Mouse (Mus musculus) MEL (cell line): Measurements from ENCODE around the gene Vwce. TPM values are rescaled to one million over a fixed set of nuclear protein-coding genes. Genes with fewer than 3 reads are reported as not detected.

Experiments
- DNase-seq: peaks from one replicate; pipeline ENCODE4 v3.0.0; 2011; ENCODE audit warnings: low read depth, low spot score
- H3K27ac ChIP-seq: 2 replicates; pipeline ENCODE4 v1.5.1; 2012; ENCODE audit warnings: low read depth, mild to moderate bottlenecking, control low read depth, low read length, moderate library complexity; ENCODE audit not compliant: control insufficient read depth
- H3K27me3 ChIP-seq, 2 experiments: fragments of 150-350 bp in 1 of 2; sonication (generic) in 1 of 2; 2 replicates each; pipeline ENCODE4 v1.6.1; 2012; ENCODE audit warnings: low read length in 2 of 2, mild to moderate bottlenecking in 2 of 2, improper control_type of control experiment in 1 of 2, moderate library complexity in 1 of 2; ENCODE audit not compliant: insufficient read depth in 2 of 2, control insufficient read depth in 1 of 2
- H3K36me3 ChIP-seq, 2 experiments: 2 replicates each; pipeline ENCODE4 v1.6.1; 2012 to 2014; ENCODE audit warnings: low read length in 2 of 2, improper control_type of control experiment in 1 of 2, inconsistent platforms in 1 of 2, mild to moderate bottlenecking in 1 of 2; ENCODE audit not compliant: insufficient read depth in 2 of 2, control insufficient read depth in 1 of 2
- H3K4me1 ChIP-seq, 2 experiments: fragments of 150-350 bp in 1 of 2; sonication (generic) in 1 of 2; 2 replicates each; pipeline ENCODE4 v1.6.1; 2012; ENCODE audit warnings: low read length in 2 of 2, improper control_type of control experiment in 1 of 2, mild to moderate bottlenecking in 1 of 2; ENCODE audit not compliant: insufficient read depth in 2 of 2, control insufficient read depth in 1 of 2
- H3K4me3 ChIP-seq, 2 experiments: fragments of 150-350 bp in 1 of 2; sonication (generic) in 1 of 2; 2 replicates each; pipeline ENCODE4 v1.5.1; 2012; ENCODE audit warnings: low read depth in 2 of 2, low read length in 2 of 2, mild to moderate bottlenecking in 2 of 2, moderate library complexity in 2 of 2, control low read depth in 1 of 2, improper control_type of control experiment in 1 of 2; ENCODE audit not compliant: control insufficient read depth in 1 of 2, insufficient read depth in 1 of 2
- H3K79me2 ChIP-seq: 2 replicates; pipeline ENCODE4 v1.6.1; 2012; ENCODE audit warnings: mild to moderate bottlenecking, low read length, moderate library complexity; ENCODE audit not compliant: control insufficient read depth, poor library complexity, insufficient read depth
- H3K9ac ChIP-seq: 2 replicates; pipeline ENCODE4 v1.6.1; 2012; ENCODE audit warnings: low read depth, mild to moderate bottlenecking, control low read depth, low read length, moderate library complexity; ENCODE audit not compliant: control insufficient read depth, poor library complexity, severe bottlenecking
- H3K9me3 ChIP-seq: fragments of 150-350 bp; sonication (generic); replicated peaks from 2 replicates; pipeline ENCODE4 v1.6.1; 2012; ENCODE audit warnings: mild to moderate bottlenecking, low read length, improper control_type of control experiment, moderate library complexity; ENCODE audit not compliant: insufficient read depth
- CHD1 ChIP-seq: IDR thresholded peaks from 2 replicates; pipeline ENCODE4 v1.6.1; 2012; ENCODE audit warnings: low read depth, mild to moderate bottlenecking, inconsistent platforms, low read length, improper control_type of control experiment
- CHD2 ChIP-seq: IDR thresholded peaks from 2 replicates; pipeline ENCODE4 v1.6.1; 2011; ENCODE audit warnings: low read length, improper control_type of control experiment
- E2F4 ChIP-seq: IDR thresholded peaks from 2 replicates; pipeline ENCODE4 v1.6.1; 2011; ENCODE audit warnings: low read depth, low read length, improper control_type of control experiment, borderline replicate concordance
- ELF1 ChIP-seq: IDR thresholded peaks from 2 replicates; pipeline ENCODE4 v1.6.1; 2014; ENCODE audit warnings: low read depth, mild to moderate bottlenecking, inconsistent platforms, low read length, improper control_type of control experiment, moderate library complexity
- ETS1 ChIP-seq: IDR thresholded peaks from 2 replicates; pipeline ENCODE4 v1.6.1; 2012; ENCODE audit warnings: low read depth, mild to moderate bottlenecking, inconsistent platforms, low read length, improper control_type of control experiment, moderate library complexity
- JUND ChIP-seq: IDR thresholded peaks from 2 replicates; pipeline ENCODE4 v1.6.1; 2011; ENCODE audit warnings: low read depth, mild to moderate bottlenecking, improper control_type of control experiment, low read length
- MAX ChIP-seq: IDR thresholded peaks from 2 replicates; pipeline ENCODE4 v1.6.1; 2011; ENCODE audit warnings: low read length, improper control_type of control experiment
- MEF2A ChIP-seq: IDR thresholded peaks from 2 replicates; pipeline ENCODE4 v1.6.1; 2014; ENCODE audit warnings: low read depth, mild to moderate bottlenecking, inconsistent platforms, low read length, improper control_type of control experiment; ENCODE audit not compliant: poor library complexity, insufficient replicate concordance, severe bottlenecking; ENCODE audit errors: extremely low read depth
- MXI1 ChIP-seq: IDR thresholded peaks from 2 replicates; pipeline ENCODE4 v1.6.1; 2011; ENCODE audit warnings: mild to moderate bottlenecking, low read depth, low read length, improper control_type of control experiment
- NRF1 ChIP-seq: IDR thresholded peaks from 2 replicates; pipeline ENCODE4 v1.6.1; 2014; ENCODE audit warnings: low read depth, mild to moderate bottlenecking, inconsistent platforms, low read length, improper control_type of control experiment, moderate library complexity; ENCODE audit not compliant: poor library complexity, insufficient read depth, severe bottlenecking
- POLR2A ChIP-seq, 2 experiments: IDR thresholded peaks; 2 replicates each; pipeline ENCODE4 v1.6.1; 2011 to 2012; ENCODE audit warnings: low read length in 2 of 2, mild to moderate bottlenecking in 2 of 2, control low read depth in 1 of 2, improper control_type of control experiment in 1 of 2, low read depth in 1 of 2, moderate library complexity in 1 of 2; ENCODE audit not compliant: control insufficient read depth in 1 of 2, insufficient read depth in 1 of 2, poor library complexity in 1 of 2
- POLR2AphosphoS5 ChIP-seq: IDR thresholded peaks from 2 replicates; pipeline ENCODE4 v1.6.1; 2012; ENCODE audit warnings: low read depth, borderline replicate concordance, mild to moderate bottlenecking, inconsistent platforms, low read length, moderate library complexity, mixed read lengths
- RCOR1 ChIP-seq: IDR thresholded peaks from 2 replicates; pipeline ENCODE4 v1.6.1; 2012; ENCODE audit warnings: low read depth, mild to moderate bottlenecking, inconsistent platforms, low read length, improper control_type of control experiment
- SIN3A ChIP-seq: IDR thresholded peaks from 2 replicates; pipeline ENCODE4 v1.6.1; 2012; ENCODE audit warnings: low read length, improper control_type of control experiment, inconsistent platforms
- SMC3 ChIP-seq: IDR thresholded peaks from 2 replicates; pipeline ENCODE4 v1.6.1; 2011; ENCODE audit warnings: low read depth, low read length, improper control_type of control experiment
- TCF12 ChIP-seq: IDR thresholded peaks from 2 replicates; pipeline ENCODE4 v1.6.1; 2014; ENCODE audit warnings: low read depth, mild to moderate bottlenecking, inconsistent platforms, low read length, improper control_type of control experiment, moderate library complexity
- UBTF ChIP-seq: IDR thresholded peaks from 2 replicates; pipeline ENCODE4 v1.6.1; 2012; ENCODE audit warnings: low read depth, mild to moderate bottlenecking, inconsistent platforms, low read length, improper control_type of control experiment, moderate library complexity, borderline replicate concordance; ENCODE audit not compliant: insufficient read depth
- USF2 ChIP-seq, 2 experiments: IDR thresholded peaks; 2 replicates each; pipeline ENCODE4 v1.6.1; 2011 to 2012; ENCODE audit warnings: improper control_type of control experiment in 2 of 2, low read length in 2 of 2, borderline replicate concordance in 1 of 2, inconsistent platforms in 1 of 2, low read depth in 1 of 2, mild to moderate bottlenecking in 1 of 2; ENCODE audit not compliant: insufficient read depth in 1 of 2
- ZMIZ1 ChIP-seq: IDR thresholded peaks from 2 replicates; pipeline ENCODE4 v1.6.1; 2012; ENCODE audit warnings: low read depth, mild to moderate bottlenecking, inconsistent platforms, low read length, improper control_type of control experiment, moderate library complexity
- ZNF384 ChIP-seq: IDR thresholded peaks from 2 replicates; pipeline ENCODE4 v1.6.1; 2012; ENCODE audit warnings: low read depth, mild to moderate bottlenecking, inconsistent platforms, low read length, improper control_type of control experiment
- polyA plus RNA-seq, 2 experiments: library from polyadenylated mRNA; stranded (reverse) in 1 of 2; unstranded in 1 of 2; fragments of >175 nt in 1 of 2; fragments of >200 nt in 1 of 2; gene quantifications; 2 replicates each; pipeline versions ENCODE4 v1.2.1 to v1.2.4; 2012; ENCODE audit warnings: low replicate concordance in 2 of 2, low read depth in 1 of 2; ENCODE audit not compliant: insufficient read length in 2 of 2, insufficient read depth in 1 of 2, missing spikeins in 1 of 2
- total RNA-seq: library from RNA; depleted of rRNA; stranded (reverse); fragments of 300-350 nt; gene quantifications from 2 replicates; pipeline ENCODE4 v1.2.3, GENCODE M21; 2012

The Vwce gene
- total and polyA plus RNA-seq, 3 experiments: 0.04 to 666 (median 1.8) TPM

- Histone ChIP-seq H3K36me3 (no peaks in the 10 kb centered on the region), H3K9me3 (no peaks in the 10 kb centered on the region), H3K27me3 (no peaks in the 10 kb centered on the region), H3K4me1 (no peaks in the 10 kb centered on the region), H3K9ac (no peak overlapping the region), H3K4me3 (no peak overlapping the region), H3K27ac (no peak overlapping the region), H3K79me2 (no peaks in the 10 kb centered on the region)
- TF ChIP-seq USF2 (IDR thresholded peaks at IDR 0.05; ENCODE audit: borderline replicate concordance in 1 of 2, insufficient read depth in 1 of 2, low read depth in 1 of 2, low read length in 2 of 2): no peak
- no peak for TF ChIP-seq MEF2A
- no peak for TF ChIP-seq RCOR1
- no peak for TF ChIP-seq ETS1
- TF ChIP-seq CHD1: no peak
- TF ChIP-seq POLR2AphosphoS5: no peak
- TF ChIP-seq POLR2A (IDR thresholded peaks at IDR 0.05; ENCODE audit: control insufficient read depth in 1 of 2, insufficient read depth in 1 of 2, low read depth in 1 of 2, low read length in 2 of 2, poor library complexity in 1 of 2): no peak
- no peak for TF ChIP-seq SIN3A
- no peak for TF ChIP-seq TCF12
- no peak for DNase-seq
Observed at GRCm38 (mm10) chr19:10590301-10590700, 43.7 kb upstream of the Vwce start.

- Histone ChIP-seq H3K9me3 (no peaks in the 10 kb centered on the region), H3K9ac (no peak overlapping the region), H3K27ac (no peak overlapping the region), H3K36me3 (no peaks in the 10 kb centered on the region), H3K27me3 (no peaks in the 10 kb centered on the region), H3K79me2 (no peaks in the 10 kb centered on the region), H3K4me3 (no peak overlapping the region), H3K4me1 (no peaks in the 10 kb centered on the region)
- TF ChIP-seq ZMIZ1 (no peak), RCOR1 (no peak), ZNF384 (no peak), CHD1 (no peak), MXI1 (no peak), E2F4 (no peak), MAX (no peak), JUND (no peak), POLR2AphosphoS5 (no peak), SMC3 (no peak), CHD2 (no peak), NRF1 (no peak), UBTF (no peak), ELF1 (no peak)
- DNase-seq: no peak
Observed at GRCm38 (mm10) chr19:10591659-10592377, 42.2 kb upstream of the Vwce start.
